Mouse (Mus musculus): Measurements from ENCODE around the gene Lypla2.

DNA sequence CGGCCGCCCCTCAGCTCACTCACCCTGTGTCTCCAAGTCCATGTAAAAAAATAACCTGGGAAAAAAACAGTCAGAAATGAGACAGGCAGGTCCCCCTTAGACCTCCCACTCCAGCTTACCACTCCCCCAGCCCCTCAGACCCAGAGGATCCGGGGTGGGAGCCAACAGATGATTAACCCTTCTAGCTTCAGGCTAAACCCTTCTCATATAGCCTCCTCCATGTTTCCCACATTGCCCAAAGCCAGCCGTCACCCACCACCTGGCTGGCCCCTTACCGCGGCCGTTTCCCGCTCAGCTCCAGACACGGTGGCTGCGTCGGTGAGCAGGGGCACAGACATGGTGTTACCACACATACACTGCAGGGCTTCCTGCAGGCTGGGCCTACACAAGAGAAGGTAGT, 1.8 kb downstream of the Lypla2 start:
- TF ChIP-seq ZC3H11A (IDR thresholded peaks at IDR 0.05; ENCODE audit: low read depth, low read length) (no peak), PAX5 (IDR thresholded peaks at IDR 0.05; ENCODE audit: low read length) (no peak), CTCF (conservative IDR thresholded peaks at IDR 0.05 in 1 of 2, IDR thresholded peaks at IDR 0.05 in 1 of 2; ENCODE audit: low read depth in 2 of 2, low read length in 2 of 2) (no peak), POLR2A (IDR thresholded peaks at IDR 0.05; ENCODE audit: low read depth, low read length) (no peak), MAX (IDR thresholded peaks at IDR 0.05; ENCODE audit: low read length) (no peak), POLR2AphosphoS2 (IDR thresholded peaks at IDR 0.05; ENCODE audit: low read depth, low read length) (no peak), HCFC1 (IDR thresholded peaks at IDR 0.05; ENCODE audit: low read depth, low read length) (no peak)
